Mouse (Mus musculus) kidney, postnatal 4 days (tissue): ENCODE measurements at regions not wholly inside any gene's neighbourhood (a gene's known extent, or its start where the extent isn't known, plus 50 kb on each side); places are given as distances from the start of the nearest gene placed in this dataset.
A peak's percentile ranks its signal among the peaks of the same experiment; 100 is the strongest.

Experiments used
- DNase-seq, 2 experiments: peaks; one replicate each; pipeline ENCODE4 v3.0.0; 2021; ENCODE audit warnings: mixed read lengths in 2 of 2

- no peak for DNase-seq
These were observed 227.4 kb upstream of the Cnr1 start for GRCm38 (mm10) chr4:33696969-33697368.

- DNase-seq = peak in 1 of 2 experiments; percentile 7
These were observed 222.2 kb upstream of the Cnr1 start for GRCm38 (mm10) chr4:33702028-33702666.

- DNase-seq = no peak
These were observed 218.7 kb upstream of the Cnr1 start for GRCm38 (mm10) chr4:33705722-33706121.

GRCm38 (mm10) chr4:33706785-33707184 is 217.6 kb upstream of the Cnr1 start:
- peak; percentile 29 to 30 for DNase-seq

- no peak for DNase-seq
These were observed 207.8 kb upstream of the Cnr1 start for GRCm38 (mm10) chr4:33716475-33717117.

- DNase-seq = no peak
These were observed 203.4 kb upstream of the Cnr1 start for GRCm38 (mm10) chr4:33720972-33721371.

- DNase-seq = no peak
These were observed 202.4 kb upstream of the Cnr1 start for GRCm38 (mm10) chr4:33721971-33722370.

- no peak for DNase-seq
These were observed 192.6 kb upstream of the Cnr1 start for GRCm38 (mm10) chr4:33731837-33732236.

- peak; percentile 48 to 64 for DNase-seq
These were observed 189.5 kb upstream of the Cnr1 start for GRCm38 (mm10) chr4:33734923-33735322.

GRCm38 (mm10) chr4:33735442-33735966 is 188.9 kb upstream of the Cnr1 start:
- DNase-seq = peak; percentile 30 to 56

GRCm38 (mm10) chr4:33736061-33736701 is 188.2 kb upstream of the Cnr1 start:
- peak in 1 of 2 experiments; percentile 24 for DNase-seq

- no peak for DNase-seq
These were observed 187.1 kb upstream of the Cnr1 start for GRCm38 (mm10) chr4:33737337-33737736.

- no peak for DNase-seq
These were observed 186.5 kb upstream of the Cnr1 start for GRCm38 (mm10) chr4:33737859-33738417.

- peak in 1 of 2 experiments; percentile 9 for DNase-seq
These were observed 185.0 kb upstream of the Cnr1 start for GRCm38 (mm10) chr4:33739211-33739904.

GRCm38 (mm10) chr4:33740982-33741381 is 183.4 kb upstream of the Cnr1 start:
- no peak for DNase-seq

- no peak for DNase-seq
These were observed 179.2 kb upstream of the Cnr1 start for GRCm38 (mm10) chr4:33745180-33745579.

- peak; percentile 63 to 72 for DNase-seq
These were observed 177.0 kb upstream of the Cnr1 start for GRCm38 (mm10) chr4:33747316-33747895.

- DNase-seq = no peak
These were observed 156.7 kb upstream of the Cnr1 start for GRCm38 (mm10) chr4:33767721-33768120.

- no peak for DNase-seq
These were observed 138.4 kb upstream of the Cnr1 start for GRCm38 (mm10) chr4:33786027-33786426.

GRCm38 (mm10) chr4:33786958-33787357 is 137.4 kb upstream of the Cnr1 start:
- DNase-seq = no peak

- no peak for DNase-seq
These were observed 131.0 kb upstream of the Cnr1 start for GRCm38 (mm10) chr4:33793398-33793797.

GRCm38 (mm10) chr4:33795461-33795860 is 128.9 kb upstream of the Cnr1 start:
- DNase-seq = no peak
